Mouse (Mus musculus): Measurements from ENCODE around the gene Dclre1a. TPM values are rescaled to one million over a fixed set of nuclear protein-coding genes. Genes with fewer than 3 reads are reported as not detected.

The Dclre1a gene
- polyA plus RNA-seq, 1 experiment from 2014 or later, result 13.8 TPM

DNA sequence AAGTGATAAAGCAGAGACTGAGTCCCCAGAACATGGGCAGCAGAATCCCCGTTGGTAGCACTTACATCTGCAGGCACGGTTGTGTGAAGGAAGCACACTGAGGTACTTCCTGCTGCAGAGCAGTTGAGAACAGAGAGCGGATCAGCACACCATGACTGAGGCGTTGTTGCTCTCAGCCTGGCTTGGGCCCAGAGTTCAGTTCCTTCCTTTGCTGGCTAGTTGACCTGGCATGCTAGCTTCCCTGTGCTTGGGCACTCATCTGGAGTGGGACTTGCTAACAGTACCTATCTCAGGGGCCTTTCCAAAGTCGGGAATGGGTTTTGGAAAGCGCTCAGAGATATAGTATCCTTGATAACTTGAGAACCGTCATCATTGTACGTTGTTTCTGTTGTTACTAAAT is 38.3 kb upstream of the Dclre1a start:
- Histone ChIP-seq H3K27ac (ENCODE audit: low read depth, low read length) (no peak overlapping the region), H3K4me2 (replicated peaks; ENCODE audit: low read depth) (no peak overlapping the region), H3K9me3 (ENCODE audit: control insufficient read depth) (no peaks in the 10 kb centered on the region), H3K4me1 (replicated peaks; ENCODE audit: control insufficient read depth, insufficient read depth, low read length) (no peaks in the 10 kb centered on the region), H3K27me3 (replicated peaks; ENCODE audit: control insufficient read depth, insufficient read depth, low read length) (no peaks in the 10 kb centered on the region), H3K9ac (ENCODE audit: low read depth, low read length) (no peak overlapping the region), H3K36me3 (ENCODE audit: control insufficient read depth, insufficient read depth) (peaks cover 33% of the 10 kb centered on the region), H3K4me3 (ENCODE audit: low read depth, low read length) (no peak overlapping the region)
- WGBS, result 84% methylated on average over 8 of the region's 8 CpGs
- no peak for TF ChIP-seq CTCF (IDR thresholded peaks at IDR 0.05; ENCODE audit: low read depth)
- no peak for ATAC-seq

DNA sequence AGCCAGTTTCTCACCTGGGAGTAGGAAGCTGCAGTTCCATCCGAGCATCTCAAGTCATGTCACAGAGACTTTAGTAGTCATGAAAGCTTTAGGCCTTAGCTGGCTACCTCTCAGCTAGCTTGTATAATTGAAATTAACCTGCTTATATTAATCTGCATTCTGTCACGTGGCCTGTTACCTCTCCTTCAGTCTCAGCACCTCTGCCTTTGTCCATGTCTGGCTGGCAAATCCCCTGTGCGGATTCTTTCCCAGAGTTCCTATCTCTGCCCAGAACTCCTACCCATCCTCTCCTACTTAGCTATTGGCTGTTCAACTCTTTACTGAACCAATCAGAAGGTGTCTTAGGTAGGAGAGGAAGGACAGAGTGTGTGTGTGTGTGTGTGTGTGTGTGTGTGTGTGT is 36.3 kb upstream of the Dclre1a start:
- WGBS, result 83% methylated on average over 3 of the region's 3 CpGs
- Histone ChIP-seq H3K27ac (ENCODE audit: low read depth, low read length) (no peak overlapping the region), H3K4me3 (ENCODE audit: low read depth, low read length) (no peak overlapping the region), H3K36me3 (ENCODE audit: control insufficient read depth, insufficient read depth) (peaks cover 24% of the 10 kb centered on the region), H3K27me3 (replicated peaks; ENCODE audit: control insufficient read depth, insufficient read depth, low read length) (no peaks in the 10 kb centered on the region), H3K9me3 (ENCODE audit: control insufficient read depth) (no peaks in the 10 kb centered on the region), H3K4me2 (replicated peaks; ENCODE audit: low read depth) (no peak overlapping the region), H3K4me1 (replicated peaks; ENCODE audit: control insufficient read depth, insufficient read depth, low read length) (no peaks in the 10 kb centered on the region), H3K9ac (ENCODE audit: low read depth, low read length) (no peak overlapping the region)
- ATAC-seq, result no peak
- no peak for TF ChIP-seq CTCF (IDR thresholded peaks at IDR 0.05; ENCODE audit: low read depth)

DNA sequence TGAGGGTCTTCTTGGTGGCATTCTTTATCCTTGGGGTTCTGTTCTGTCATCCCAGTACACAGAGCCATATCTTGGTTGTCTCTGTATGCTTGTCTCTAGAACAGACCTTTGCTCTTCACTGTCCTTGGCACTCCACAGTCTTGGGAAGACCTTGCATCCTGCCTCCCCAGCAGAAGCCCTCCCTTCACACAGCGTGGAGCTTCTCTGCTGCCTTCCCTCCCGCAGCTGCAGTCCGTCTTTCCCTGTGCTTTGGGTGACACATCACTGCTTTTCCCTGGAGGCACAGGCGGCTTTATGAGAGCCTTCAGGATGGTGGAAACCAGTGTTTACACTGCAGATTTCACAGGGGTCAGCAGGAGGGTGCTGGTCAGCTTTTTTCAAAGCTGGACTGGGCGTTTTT is 35.8 kb upstream of the Dclre1a start:
- H3K4me1 ChIP-seq (replicated peaks; ENCODE audit: control insufficient read depth, insufficient read depth, low read length), result no peaks in the 10 kb centered on the region
- TF ChIP-seq CTCF (IDR thresholded peaks at IDR 0.05; ENCODE audit: low read depth), result no peak
- no peak overlapping the region for H3K27ac ChIP-seq (ENCODE audit: low read depth, low read length)
- H3K9me3 ChIP-seq (ENCODE audit: control insufficient read depth), result no peaks in the 10 kb centered on the region
- no peak overlapping the region for H3K4me2 ChIP-seq (replicated peaks; ENCODE audit: low read depth)
- no peak overlapping the region for H3K4me3 ChIP-seq (ENCODE audit: low read depth, low read length)
- H3K9ac ChIP-seq (ENCODE audit: low read depth, low read length), result no peak overlapping the region
- peaks cover 19% of the 10 kb centered on the region for H3K36me3 ChIP-seq (ENCODE audit: control insufficient read depth, insufficient read depth)
- 42% methylated on average over 5 of the region's 5 CpGs for WGBS
- no peak for ATAC-seq
- no peaks in the 10 kb centered on the region for H3K27me3 ChIP-seq (replicated peaks; ENCODE audit: control insufficient read depth, insufficient read depth, low read length)

DNA sequence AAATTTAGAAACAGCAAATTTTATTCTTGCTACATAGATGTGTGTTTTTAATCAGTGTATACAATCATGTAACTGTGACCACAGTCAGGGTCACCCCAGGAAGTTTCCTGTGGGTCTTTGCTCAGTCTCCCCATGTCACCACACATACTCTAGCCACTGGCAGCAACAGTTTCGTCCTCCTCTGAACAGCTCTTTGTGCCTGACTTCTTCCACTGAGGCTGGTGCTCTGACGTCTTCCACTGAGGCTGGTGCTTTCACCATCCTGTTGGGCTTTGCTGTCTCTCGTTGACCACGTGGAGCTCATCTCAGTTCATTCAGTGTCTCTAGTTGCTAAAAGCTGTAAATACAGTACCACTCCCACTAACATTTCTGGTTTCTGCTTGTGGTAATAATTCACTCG is 34.0 kb upstream of the Dclre1a start:
- no peak for TF ChIP-seq CTCF (IDR thresholded peaks at IDR 0.05; ENCODE audit: low read depth)
- Histone ChIP-seq H3K27ac (ENCODE audit: low read depth, low read length) (no peak overlapping the region), H3K4me3 (ENCODE audit: low read depth, low read length) (no peak overlapping the region), H3K27me3 (replicated peaks; ENCODE audit: control insufficient read depth, insufficient read depth, low read length) (no peaks in the 10 kb centered on the region), H3K4me2 (replicated peaks; ENCODE audit: low read depth) (no peak overlapping the region), H3K9me3 (ENCODE audit: control insufficient read depth) (no peaks in the 10 kb centered on the region), H3K4me1 (replicated peaks; ENCODE audit: control insufficient read depth, insufficient read depth, low read length) (no peaks in the 10 kb centered on the region), H3K9ac (ENCODE audit: low read depth, low read length) (no peak overlapping the region), H3K36me3 (ENCODE audit: control insufficient read depth, insufficient read depth) (peaks cover 16% of the 10 kb centered on the region; the same call in 1 of the 2 replicates)
- ATAC-seq, result no peak
- 89% methylated on average over 5 of the region's 5 CpGs for WGBS

DNA sequence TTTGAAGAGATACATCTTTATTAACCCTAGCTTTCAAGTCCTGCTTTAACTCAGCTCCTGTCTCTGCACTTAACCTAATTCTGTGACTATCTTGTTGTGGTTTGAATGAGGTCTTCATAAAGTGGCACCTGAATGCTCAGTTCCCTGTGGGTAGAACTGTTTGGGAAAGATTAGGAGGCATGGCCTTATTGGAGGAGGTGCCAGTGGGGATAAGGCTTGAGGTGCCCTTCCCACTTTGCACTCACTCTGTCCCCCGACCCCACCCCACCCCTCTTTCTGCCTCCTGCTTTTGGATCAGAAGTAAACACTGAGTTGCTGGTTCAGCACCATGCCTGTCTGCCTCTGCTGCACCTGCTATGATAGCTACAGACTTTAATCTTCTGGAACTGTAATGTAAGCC is 29.8 kb upstream of the Dclre1a start:
- Histone ChIP-seq H3K4me3 (ENCODE audit: low read depth, low read length) (no peak overlapping the region), H3K4me2 (replicated peaks; ENCODE audit: low read depth) (no peak overlapping the region), H3K4me1 (replicated peaks; ENCODE audit: control insufficient read depth, insufficient read depth, low read length) (no peaks in the 10 kb centered on the region), H3K36me3 (ENCODE audit: control insufficient read depth, insufficient read depth) (peaks cover 13% of the 10 kb centered on the region; the same call in 1 of the 2 replicates), H3K9me3 (ENCODE audit: control insufficient read depth) (no peaks in the 10 kb centered on the region), H3K27me3 (replicated peaks; ENCODE audit: control insufficient read depth, insufficient read depth, low read length) (no peaks in the 10 kb centered on the region), H3K9ac (ENCODE audit: low read depth, low read length) (no peak overlapping the region), H3K27ac (ENCODE audit: low read depth, low read length) (no peak overlapping the region)
- TF ChIP-seq CTCF (IDR thresholded peaks at IDR 0.05; ENCODE audit: low read depth), result no peak
- 81% methylated on average over 1 of the region's 1 CpGs for WGBS
- no peak for ATAC-seq

DNA sequence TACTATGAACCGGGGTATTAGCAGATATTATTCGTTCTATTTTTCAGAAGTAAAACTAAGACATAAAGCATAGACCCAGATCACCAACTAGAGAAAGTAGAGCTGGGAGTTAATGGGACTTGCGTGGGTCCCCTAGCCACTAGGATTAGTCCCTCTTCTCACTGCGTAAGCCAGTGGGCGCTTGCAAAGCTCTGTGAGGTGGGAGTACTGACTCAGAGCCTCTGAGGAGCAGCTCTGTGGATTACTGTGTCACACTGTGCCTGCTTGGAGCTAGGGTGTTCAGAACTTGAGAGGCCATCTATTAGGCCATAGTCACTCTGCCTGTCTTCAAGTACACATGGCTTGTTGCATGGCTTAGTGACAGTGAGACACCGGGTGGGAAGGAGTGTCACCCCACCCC is 25.2 kb upstream of the Dclre1a start:
- no peaks in the 10 kb centered on the region for H3K9me3 ChIP-seq (ENCODE audit: control insufficient read depth)

DNA sequence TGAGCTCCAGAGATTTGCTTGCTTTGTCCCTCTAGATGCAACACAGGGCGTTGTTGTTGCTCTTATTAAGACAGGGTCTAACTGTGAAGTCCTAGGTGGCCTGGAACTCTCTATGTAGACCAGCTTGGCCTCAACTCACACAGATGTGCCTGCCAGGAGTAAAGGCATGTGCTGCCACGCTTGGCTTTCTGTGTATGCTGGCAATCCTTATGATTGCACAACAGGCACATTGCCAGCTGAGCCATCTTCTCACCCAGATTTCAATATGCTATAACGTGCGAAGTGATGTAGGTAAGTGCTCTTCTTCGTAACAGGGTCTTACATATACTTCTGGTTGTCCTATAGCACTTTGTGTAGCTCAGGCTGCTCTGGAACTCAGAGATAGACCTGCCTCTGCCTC is 23.9 kb upstream of the Dclre1a start:
- ATAC-seq, result no peak
- WGBS, result 93% methylated on average over 5 of the region's 5 CpGs

More for the DNA sequence above, 25.2 kb upstream of the Dclre1a start:
- H3K4me2 ChIP-seq (replicated peaks; ENCODE audit: low read depth), result no peak overlapping the region
- no peak for ATAC-seq
- H3K4me3 ChIP-seq (ENCODE audit: low read depth, low read length), result no peak overlapping the region
- no peak for TF ChIP-seq CTCF (IDR thresholded peaks at IDR 0.05; ENCODE audit: low read depth)
- peaks cover 17% of the 10 kb centered on the region; the same call in 1 of the 2 replicates for H3K36me3 ChIP-seq (ENCODE audit: control insufficient read depth, insufficient read depth)
- 94% methylated on average over 6 of the region's 6 CpGs for WGBS
- no peak overlapping the region for H3K27ac ChIP-seq (ENCODE audit: low read depth, low read length)
- no peaks in the 10 kb centered on the region for H3K27me3 ChIP-seq (replicated peaks; ENCODE audit: control insufficient read depth, insufficient read depth, low read length)
- H3K9ac ChIP-seq (ENCODE audit: low read depth, low read length), result no peak overlapping the region
- H3K4me1 ChIP-seq (replicated peaks; ENCODE audit: control insufficient read depth, insufficient read depth, low read length), result no peaks in the 10 kb centered on the region

More for the DNA sequence above, 23.9 kb upstream of the Dclre1a start:
- no peaks in the 10 kb centered on the region for H3K4me1 ChIP-seq (replicated peaks; ENCODE audit: control insufficient read depth, insufficient read depth, low read length)
- no peak overlapping the region for H3K9ac ChIP-seq (ENCODE audit: low read depth, low read length)
- TF ChIP-seq CTCF (IDR thresholded peaks at IDR 0.05; ENCODE audit: low read depth), result no peak
- H3K4me3 ChIP-seq (ENCODE audit: low read depth, low read length), result no peak overlapping the region
- peaks cover 16% of the 10 kb centered on the region; the same call in 1 of the 2 replicates for H3K36me3 ChIP-seq (ENCODE audit: control insufficient read depth, insufficient read depth)
- no peaks in the 10 kb centered on the region for H3K9me3 ChIP-seq (ENCODE audit: control insufficient read depth)
- no peak overlapping the region for H3K27ac ChIP-seq (ENCODE audit: low read depth, low read length)
- H3K4me2 ChIP-seq (replicated peaks; ENCODE audit: low read depth), result no peak overlapping the region
- H3K27me3 ChIP-seq (replicated peaks; ENCODE audit: control insufficient read depth, insufficient read depth, low read length), result no peaks in the 10 kb centered on the region
